Mouse (Mus musculus): ENCODE results near the gene Irs4.

Gene Irs4

DNA sequence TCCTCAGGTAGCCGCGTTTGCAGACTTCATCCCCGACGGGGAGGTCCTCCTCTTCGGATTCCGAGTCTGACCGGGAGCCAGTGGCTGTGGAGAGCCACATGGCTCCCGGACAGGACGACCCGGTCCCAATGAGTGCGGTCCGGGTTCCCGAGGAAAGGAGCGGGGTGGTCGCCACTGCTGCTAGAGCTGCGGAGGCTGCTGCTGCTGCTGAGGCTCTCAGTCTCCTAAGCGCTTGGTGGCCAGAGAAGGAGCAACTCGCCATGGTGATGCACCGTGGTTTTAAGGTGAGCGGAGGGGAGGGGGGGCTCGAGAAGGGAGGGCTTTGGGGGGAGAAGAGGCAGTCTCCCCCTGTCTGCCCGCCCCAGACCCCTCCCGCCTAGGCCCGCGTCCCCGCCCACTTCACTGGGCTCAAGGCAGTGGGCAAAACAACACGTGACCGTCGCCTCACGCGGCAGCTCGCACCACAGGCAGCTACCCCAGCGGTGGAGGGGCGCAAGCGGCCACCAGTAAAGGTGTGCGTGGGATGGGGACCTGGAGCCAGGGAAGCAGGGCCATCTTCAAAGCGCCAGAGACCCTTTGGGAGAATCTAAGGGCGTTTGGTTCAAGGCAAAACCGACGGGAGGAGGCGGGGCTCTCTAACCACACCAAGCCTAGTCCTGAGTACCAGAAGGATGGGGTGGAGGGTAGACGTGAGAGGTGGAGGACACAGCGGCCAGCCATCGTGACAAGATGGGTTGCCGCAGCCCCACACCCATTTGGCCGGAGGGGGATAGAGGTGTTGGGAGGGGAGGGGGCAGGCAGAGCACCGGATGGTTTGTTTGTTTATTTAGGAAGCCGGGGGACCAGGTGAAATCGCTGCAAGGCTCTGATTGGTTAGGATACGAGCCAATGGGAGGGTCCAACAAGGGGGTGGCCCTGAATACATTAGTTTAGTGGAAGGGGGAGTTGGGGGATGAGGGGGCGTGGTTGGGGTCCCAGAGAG, at the start of gene Irs4:
Irs4 (minus strand) TSS at position 327 of the 982 bp plus-strand sequence.
- peak; percentile 61 for DNase-seq (ENCODE audit: extremely low spot score)

DNA sequence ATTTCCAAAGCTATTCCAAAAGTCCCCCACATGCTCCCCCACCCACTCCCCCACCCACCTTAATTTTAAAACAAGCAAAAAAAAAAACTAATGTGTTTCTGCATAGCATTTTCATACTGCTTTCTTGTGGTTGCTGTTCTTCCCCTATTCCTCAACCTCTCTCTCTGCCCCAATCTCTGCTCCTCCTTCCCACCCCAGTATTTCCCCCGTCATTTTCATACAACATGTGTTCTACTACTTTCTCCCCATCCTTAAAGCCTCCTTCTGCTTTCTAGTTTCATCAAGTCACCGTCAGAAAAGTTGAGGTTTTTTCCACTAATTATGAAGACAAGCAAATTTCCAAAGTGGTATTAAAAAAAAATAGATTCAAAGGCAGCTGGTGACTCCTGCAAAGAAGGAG, 25.3 kb upstream of the Irs4 start:
- DNase-seq (ENCODE audit: extremely low spot score), result no peak

DNA sequence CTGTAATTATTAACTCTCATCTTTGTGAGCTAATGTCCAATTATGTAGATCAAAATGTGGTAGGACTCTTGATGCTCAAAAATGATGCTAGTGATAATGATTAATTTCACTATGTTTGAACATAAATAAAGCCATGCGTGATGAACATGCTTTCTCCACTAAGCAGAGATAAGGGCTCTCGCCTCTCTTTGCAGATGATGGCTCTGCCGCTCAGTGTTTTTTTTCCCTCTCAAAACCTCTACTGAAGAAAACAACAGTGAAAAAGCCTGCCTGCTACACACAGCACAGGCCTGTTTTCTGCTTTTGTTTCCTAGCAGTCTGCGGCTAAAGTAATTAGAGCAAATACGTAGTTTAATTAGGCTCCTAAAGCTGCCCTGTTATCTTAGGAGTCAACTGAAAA, 4.5 kb upstream of the Irs4 start:
- no peak for DNase-seq (ENCODE audit: extremely low spot score)

DNA sequence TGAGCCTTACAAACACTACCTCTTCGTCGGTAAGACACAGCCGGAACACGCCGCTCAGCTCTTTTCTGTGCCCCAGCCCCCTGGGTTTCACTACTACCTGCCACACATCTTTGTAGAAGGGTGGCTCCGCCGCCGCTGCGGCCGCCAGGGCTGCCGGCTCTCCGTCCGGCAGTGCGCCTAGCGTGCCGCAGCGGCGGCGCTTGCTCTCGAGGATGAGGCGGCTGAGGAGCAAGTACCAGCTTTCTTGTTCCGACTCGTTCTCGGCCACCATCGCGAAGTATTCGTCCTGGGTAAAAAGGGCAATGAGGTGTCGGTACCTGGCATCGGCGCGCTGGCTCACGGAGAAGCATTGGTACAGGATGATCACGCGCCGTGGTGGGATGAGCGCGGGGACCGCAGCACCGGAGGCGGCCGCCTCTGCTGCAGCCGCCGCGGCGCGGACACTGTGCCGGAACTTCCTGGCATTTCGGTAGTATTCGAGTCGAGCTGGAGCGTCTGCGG, 622 bp downstream of the Irs4 start:
- peak; percentile 30 for DNase-seq (ENCODE audit: extremely low spot score)

DNA sequence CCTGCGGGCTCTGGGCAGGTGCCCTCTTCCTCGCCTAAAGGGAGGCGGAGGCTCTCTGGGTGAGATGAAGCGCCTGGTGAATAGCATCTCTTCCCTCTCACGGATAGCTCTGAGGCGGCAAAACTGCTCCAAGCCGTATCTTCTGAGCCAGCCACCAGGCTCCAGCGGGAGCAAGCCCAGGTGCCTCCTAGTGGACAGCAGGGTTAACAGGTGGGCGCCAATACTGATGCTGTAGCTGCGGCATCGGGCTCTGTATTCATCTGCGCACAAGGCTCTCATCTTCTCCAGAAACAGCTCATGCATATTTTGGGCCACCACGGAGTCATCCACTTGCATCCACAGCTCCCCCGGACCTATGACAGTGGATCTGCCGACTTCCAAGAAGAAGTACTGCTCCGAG, 1.1 kb downstream of the Irs4 start:
- peak; percentile 28 for DNase-seq (ENCODE audit: extremely low spot score)

DNA sequence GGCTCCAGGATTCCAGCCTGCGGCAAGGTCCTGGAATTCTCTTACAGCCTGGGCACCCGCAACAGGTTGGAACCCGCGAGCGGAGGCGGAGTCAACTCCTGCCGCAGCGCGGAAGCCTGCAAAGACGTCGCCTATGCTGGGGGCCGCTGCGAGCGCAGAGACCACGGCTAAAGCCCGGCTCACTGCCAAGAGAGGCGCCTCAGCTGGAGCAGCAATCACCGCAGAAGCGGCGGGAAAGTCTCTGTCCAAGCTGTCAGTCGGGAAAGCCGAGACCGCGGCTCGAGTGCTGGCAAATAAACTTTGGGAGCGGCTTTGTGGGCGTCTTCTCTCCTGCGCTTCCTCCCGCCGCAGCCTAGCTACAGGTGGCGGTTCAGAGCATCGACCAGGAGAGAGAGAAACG, 3.3 kb downstream of the Irs4 start:
- DNase-seq (ENCODE audit: extremely low spot score), result no peak
